Mouse (Mus musculus) midbrain, embryonic 14.5 days (tissue): ENCODE measurements around the gene Fhod1. TPM values are rescaled to one million over a fixed set of nuclear protein-coding genes. Genes with fewer than 3 reads are reported as not detected.

Source experiments
- ATAC-seq: fragments of 200-750 bp; cut with Nextera tagmentation; 2 replicates; pipeline ENCODE4 v1.8.0; 2017; ENCODE audit warnings: moderate number of reproducible peaks, moderate library complexity; ENCODE audit not compliant: low FRiP score, low TSS enrichment
- DNase-seq: peaks from one replicate; pipeline ENCODE4 v3.0.0-alpha.2; 2015
- H3K27ac ChIP-seq: fragments of 300-500 bp; sonication (generic); replicated peaks from 2 replicates; pipeline ENCODE4 v1.5.1; 2014; ENCODE audit warnings: mild to moderate bottlenecking, low read depth, low read length, moderate library complexity
- H3K27me3 ChIP-seq: fragments of 300-500 bp; sonication (generic); 2 replicates; pipeline ENCODE4 v1.6.1; 2014; ENCODE audit warnings: low read length, control low read depth, mixed read lengths; ENCODE audit not compliant: control insufficient read depth, insufficient read depth
- H3K36me3 ChIP-seq: fragments of 300-500 bp; sonication (generic); 2 replicates; pipeline ENCODE4 v1.6.1; 2014; ENCODE audit warnings: low read length, control low read depth; ENCODE audit not compliant: control insufficient read depth, insufficient read depth
- H3K4me1 ChIP-seq: fragments of 300-500 bp; sonication (generic); 2 replicates; pipeline ENCODE4 v1.6.1; 2014; ENCODE audit warnings: mild to moderate bottlenecking, antibody characterized with exemption, low read length, control low read depth; ENCODE audit not compliant: control insufficient read depth, insufficient read depth
- H3K4me2 ChIP-seq: fragments of 300-500 bp; sonication (generic); 2 replicates; pipeline ENCODE4 v1.6.1; 2014; ENCODE audit warnings: mild to moderate bottlenecking, low read length, moderate library complexity
- H3K4me3 ChIP-seq: fragments of 300-500 bp; sonication (generic); replicated peaks from 2 replicates; pipeline ENCODE4 v1.5.1; 2014; ENCODE audit warnings: low read depth, low read length
- H3K9ac ChIP-seq: fragments of 300-500 bp; sonication (generic); replicated peaks from 2 replicates; pipeline ENCODE4 v1.6.1; 2014; ENCODE audit warnings: mild to moderate bottlenecking, low read length, moderate library complexity
- H3K9me3 ChIP-seq: fragments of 300-500 bp; sonication (generic); 2 replicates; pipeline ENCODE4 v1.6.1; 2016; ENCODE audit warnings: low read length, control low read depth, mixed read lengths; ENCODE audit not compliant: control insufficient read depth
- WGBS: fragments of 180-500 bp; shearing (Covaris S2); extraction: QIAGEN DNeasy Blood & Tissue Kit; methylation state at CpG from one replicate; pipeline ENCODE4 v1.1.7; 2014; 5-methylcytosine and 5-hydroxymethylcytosine counted together
- polyA plus RNA-seq: library from polyadenylated mRNA; unstranded; fragments of >200 nt; fragmentation: Nextera tagmentation; extraction: Ambion mirVana; gene quantifications from 2 replicates; pipeline ENCODE4 v1.2.1, GENCODE M21; 2014

Gene Fhod1
- polyA plus RNA-seq, 1 experiment from 2014 or later = 0.84 TPM

DNA sequence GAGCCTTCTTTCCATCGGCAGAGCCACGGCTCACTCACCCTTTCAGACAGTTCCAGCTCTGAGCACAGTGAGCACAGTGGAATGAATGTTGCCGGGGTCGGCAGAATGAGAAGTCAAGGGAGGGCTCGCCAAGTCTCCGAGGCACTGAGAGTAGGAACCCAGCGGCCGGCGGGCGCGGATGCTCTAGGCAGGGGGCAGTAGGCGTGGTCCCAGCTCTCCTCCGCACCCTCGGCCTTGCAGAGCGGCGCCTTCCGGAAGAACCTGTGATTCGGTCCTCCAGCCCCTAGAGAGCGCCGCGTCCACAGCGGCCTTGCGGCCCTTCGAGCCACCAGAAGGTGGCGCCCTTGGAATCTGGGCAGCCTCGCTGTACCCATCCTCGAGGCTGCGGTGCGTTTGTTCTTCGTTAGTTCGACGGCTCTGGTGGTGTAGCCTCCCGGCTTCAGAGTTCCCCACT, 26.8 kb upstream of the Fhod1 start:
- H3K4me3 ChIP-seq = no peak overlapping the region
- no peak overlapping the region for H3K27ac ChIP-seq
- H3K9me3 ChIP-seq = no peaks in the 10 kb centered on the region
- ATAC-seq = 0 out of 2 replicates have a peak, but pooled peaks have one; percentile 29
- WGBS = 26% methylated on average over 33 of the region's 33 CpGs
- H3K27me3 ChIP-seq = no peaks in the 10 kb centered on the region
- peaks cover under 1% of the 10 kb centered on the region; the same call in 1 of the 2 replicates for H3K36me3 ChIP-seq
- DNase-seq = peak; percentile 44
- peak overlapping the region; percentile 41 for H3K4me2 ChIP-seq
- no peaks in the 10 kb centered on the region for H3K4me1 ChIP-seq
- no peak overlapping the region for H3K9ac ChIP-seq

DNA sequence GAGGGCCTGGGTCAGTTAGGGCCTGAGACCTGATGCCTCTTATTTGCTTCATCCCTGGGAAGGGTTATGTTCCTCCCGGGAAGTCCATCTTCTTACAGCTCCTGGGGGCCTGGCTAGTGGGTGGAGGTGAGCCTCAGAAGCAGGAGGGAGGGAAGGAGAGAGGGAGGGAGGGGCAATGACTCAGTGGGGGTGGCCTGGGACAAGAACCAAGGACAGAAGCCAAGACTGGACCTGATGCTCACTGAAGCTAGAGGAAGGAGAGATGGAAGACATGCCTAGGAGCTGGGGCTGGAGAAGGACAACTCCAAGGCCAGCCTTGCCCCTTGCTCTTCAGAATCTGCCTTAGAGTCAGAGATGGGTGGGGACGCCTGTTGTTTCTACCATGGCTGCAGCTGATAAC, 25.3 kb upstream of the Fhod1 start, which contains the start of gene Plekhg4:
Gene Plekhg4, plus strand, starts transcription at position 243 of the 400 bp plus-strand sequence.
- Histone ChIP-seq H3K27ac (no peak within 1 kb of the TSS), H3K9me3 (no peaks in the 10 kb centered on the region), H3K4me2 (0 out of 2 replicates have a peak within 1 kb of the TSS, but pooled peaks have one; percentile 41), H3K27me3 (no peaks in the 10 kb centered on the region), H3K4me3 (no peak within 1 kb of the TSS), H3K9ac (no peak within 1 kb of the TSS), H3K36me3 (peaks cover 5% of the 10 kb centered on the region; the same call in 1 of the 2 replicates), H3K4me1 (no peaks in the 10 kb centered on the region)
- 66% methylated on average over 2 of the region's 2 CpGs for WGBS
- DNase-seq = no peak
- no peak for ATAC-seq

DNA sequence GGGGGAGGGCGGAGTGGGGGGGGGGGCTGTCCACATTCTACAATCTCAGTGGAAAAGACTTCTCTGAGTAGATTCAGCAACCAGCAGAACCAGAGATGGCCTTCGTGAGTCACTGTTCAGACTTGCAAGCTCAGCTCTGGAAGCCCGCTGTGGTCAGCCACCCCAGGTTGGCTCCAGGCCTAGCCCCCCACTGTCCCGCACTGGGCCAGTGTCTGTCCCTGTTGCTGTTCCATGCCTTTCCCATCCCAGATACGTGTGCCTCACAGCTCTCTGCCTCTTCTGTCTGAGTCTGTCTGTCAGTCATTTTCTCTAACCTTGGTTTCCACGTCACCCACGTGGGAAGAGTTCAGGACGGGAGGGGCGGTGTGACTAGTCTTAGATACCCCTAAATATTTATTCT, 24.7 kb upstream of the Fhod1 start:
- Histone ChIP-seq H3K9me3 (no peaks in the 10 kb centered on the region), H3K4me2 (no peak overlapping the region), H3K27ac (no peak overlapping the region), H3K27me3 (no peaks in the 10 kb centered on the region), H3K4me3 (no peak overlapping the region), H3K4me1 (no peaks in the 10 kb centered on the region), H3K36me3 (peaks cover 5% of the 10 kb centered on the region; the same call in 1 of the 2 replicates), H3K9ac (no peak overlapping the region)
- ATAC-seq (no peak), DNase-seq (no peak)
- WGBS = 79% methylated on average over 9 of the region's 9 CpGs

DNA sequence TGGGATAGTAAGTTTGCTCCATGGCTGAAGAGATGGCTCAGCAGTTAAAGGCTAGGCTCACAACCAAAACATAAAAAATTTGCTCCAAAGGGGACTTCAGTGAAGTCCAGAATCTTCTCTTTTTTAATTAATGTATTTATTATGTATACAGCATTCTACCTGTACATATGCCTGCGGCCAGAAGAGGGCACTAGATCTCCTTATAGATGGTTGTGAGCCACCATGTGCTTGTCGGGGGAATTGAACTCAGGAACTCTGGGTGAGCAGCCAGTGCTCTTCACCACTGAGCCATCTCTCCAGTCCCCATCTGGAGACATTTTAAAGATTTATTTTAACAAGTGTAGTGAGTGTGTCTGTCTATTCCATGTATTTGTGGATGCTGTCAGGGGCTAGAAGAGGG, 19.4 kb upstream of the Fhod1 start:
- Histone ChIP-seq H3K9me3 (no peaks in the 10 kb centered on the region), H3K9ac (no peak overlapping the region), H3K4me3 (no peak overlapping the region), H3K36me3 (peaks cover 8% of the 10 kb centered on the region), H3K4me1 (no peaks in the 10 kb centered on the region), H3K27ac (no peak overlapping the region), H3K4me2 (no peak overlapping the region), H3K27me3 (no peaks in the 10 kb centered on the region)
- no peak for ATAC-seq
- 66% methylated on average over 2 of the region's 2 CpGs for WGBS
- DNase-seq = peak; percentile 34

DNA sequence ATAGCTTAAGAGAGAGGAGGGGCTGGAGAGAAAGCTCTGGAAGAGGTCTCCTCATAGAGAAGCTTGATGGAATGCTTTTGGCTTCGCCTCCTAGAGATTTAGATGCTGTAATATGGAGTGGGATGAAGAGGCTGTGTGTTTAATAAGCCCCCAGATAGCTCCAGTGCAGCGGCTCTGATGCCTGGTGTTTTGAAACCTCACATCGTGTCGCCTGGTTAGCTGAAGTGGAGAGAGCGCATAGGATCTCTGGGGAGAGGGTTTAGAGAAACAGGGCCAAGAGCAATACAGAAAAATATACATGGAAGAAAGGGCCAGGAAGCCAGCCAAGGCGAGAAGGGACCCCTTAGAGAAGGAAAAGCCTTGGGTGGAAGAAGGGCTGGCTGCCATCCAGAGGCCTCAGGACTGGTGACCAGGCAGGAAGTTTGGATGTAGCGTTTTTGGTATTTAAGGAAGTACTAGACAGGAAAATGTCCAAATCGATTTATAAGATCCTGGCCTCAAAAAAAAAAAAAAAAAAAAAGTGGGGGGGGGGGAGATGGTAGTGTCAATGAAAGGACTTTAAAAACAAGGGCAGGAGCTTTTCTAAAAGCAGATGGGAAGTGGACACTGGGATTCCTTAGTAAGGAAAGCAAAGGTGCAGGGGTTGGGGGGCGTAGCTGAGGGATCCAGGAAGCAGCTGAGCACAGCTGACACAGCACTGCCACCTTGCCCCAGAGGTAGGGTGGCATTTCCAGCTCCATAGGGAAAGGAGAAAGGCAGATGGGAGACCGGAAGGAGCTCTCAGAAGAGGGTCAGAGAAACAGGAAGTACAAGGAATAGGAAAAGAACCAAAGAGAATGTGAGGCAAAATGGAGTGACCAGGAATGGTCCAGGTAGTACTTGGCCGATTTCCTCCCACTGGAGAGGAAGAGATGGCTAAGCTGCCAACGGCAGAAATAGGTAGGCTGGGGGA, 14.3 kb upstream of the Fhod1 start:
- H3K4me3 ChIP-seq = no peak overlapping the region
- H3K4me2 ChIP-seq = no peak overlapping the region
- peaks cover 12% of the 10 kb centered on the region; the same call in 1 of the 2 replicates for H3K36me3 ChIP-seq
- WGBS = 86% methylated on average over 12 of the region's 12 CpGs
- DNase-seq = peak; percentile 40
- H3K9ac ChIP-seq = no peak overlapping the region
- H3K27ac ChIP-seq = no peak overlapping the region
- H3K4me1 ChIP-seq = no peaks in the 10 kb centered on the region
- no peaks in the 10 kb centered on the region for H3K9me3 ChIP-seq
- ATAC-seq = no peak
- H3K27me3 ChIP-seq = no peaks in the 10 kb centered on the region

DNA sequence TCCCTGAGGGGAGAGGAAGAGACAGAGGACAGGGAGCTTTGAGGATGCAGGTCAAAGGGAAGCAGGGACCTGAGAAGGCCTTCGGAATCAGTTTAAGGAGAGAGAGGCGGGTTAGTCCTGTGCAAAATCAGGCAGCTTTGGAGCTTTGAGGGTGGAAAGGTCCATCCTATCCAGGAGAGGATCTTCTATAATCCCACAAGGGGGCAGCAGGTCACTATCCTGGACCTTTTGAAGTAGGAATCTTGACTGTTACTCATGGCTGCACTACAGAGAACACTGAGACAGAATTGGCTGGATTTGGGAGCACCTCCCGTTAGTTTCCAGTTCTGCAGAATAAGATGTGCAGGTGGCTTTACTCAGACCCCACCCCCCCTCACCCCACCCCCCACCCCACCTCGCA, 11.9 kb upstream of the Fhod1 start:
- H3K4me3 ChIP-seq = no peak overlapping the region
- H3K9me3 ChIP-seq = no peaks in the 10 kb centered on the region
- H3K4me1 ChIP-seq = no peaks in the 10 kb centered on the region
- H3K9ac ChIP-seq = no peak overlapping the region
- H3K4me2 ChIP-seq = no peak overlapping the region
- 46% methylated on average over 4 of the region's 4 CpGs for WGBS
- peaks cover 25% of the 10 kb centered on the region for H3K36me3 ChIP-seq
- no peak overlapping the region for H3K27ac ChIP-seq
- DNase-seq = peak; percentile 75
- peak; percentile 18; the same call in 1 of the 2 replicates for ATAC-seq
- no peaks in the 10 kb centered on the region for H3K27me3 ChIP-seq

DNA sequence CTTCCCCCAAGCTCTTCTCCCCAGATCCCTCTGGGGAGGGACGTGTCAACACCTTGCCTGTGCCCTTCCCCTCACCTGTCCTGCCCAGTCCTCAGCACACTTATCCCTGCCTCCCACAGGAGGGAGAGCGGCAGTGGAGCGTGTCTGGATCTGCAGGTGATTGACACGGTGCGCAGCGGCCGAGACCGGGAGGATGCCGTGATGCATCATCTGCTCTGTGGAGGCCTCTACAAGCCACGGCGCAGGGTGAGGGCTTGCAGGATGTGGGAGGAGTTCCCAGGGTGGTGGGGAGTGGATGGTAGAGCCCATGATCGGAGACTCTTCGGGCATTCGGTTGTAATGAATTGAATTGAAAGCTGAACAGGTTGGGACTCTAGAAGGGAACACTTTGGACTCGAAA, 11.5 kb upstream of the Fhod1 start:
- H3K27ac ChIP-seq = no peak overlapping the region
- H3K4me3 ChIP-seq = no peak overlapping the region
- peaks cover 25% of the 10 kb centered on the region for H3K36me3 ChIP-seq
- H3K4me1 ChIP-seq = no peaks in the 10 kb centered on the region
- DNase-seq (no peak), ATAC-seq (peak; percentile 32; the same call in 1 of the 2 replicates)
- 59% methylated on average over 15 of the region's 15 CpGs for WGBS
- no peak overlapping the region for H3K9ac ChIP-seq
- H3K9me3 ChIP-seq = no peaks in the 10 kb centered on the region
- H3K4me2 ChIP-seq = no peak overlapping the region
- no peaks in the 10 kb centered on the region for H3K27me3 ChIP-seq

DNA sequence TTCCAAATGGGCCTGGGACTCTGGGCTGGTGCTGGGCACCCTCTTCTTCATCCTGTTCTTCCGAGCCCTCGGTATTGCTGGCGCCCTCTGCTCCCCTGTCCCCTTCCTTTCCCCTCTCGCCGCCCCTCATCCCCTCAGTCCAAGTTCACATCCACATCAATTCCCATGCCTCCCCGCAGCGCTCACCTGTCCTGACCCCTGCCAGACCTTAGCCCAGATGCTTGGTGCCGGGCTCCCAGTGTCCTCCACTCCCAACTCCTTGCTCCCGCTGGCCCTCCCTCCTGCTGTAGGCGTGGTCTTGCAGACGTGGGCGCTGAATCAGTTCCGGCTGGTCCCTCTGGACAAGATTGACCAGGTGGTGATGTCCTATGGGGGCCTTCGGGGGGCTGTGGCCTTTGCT, 8.9 kb upstream of the Fhod1 start:
- Histone ChIP-seq H3K36me3 (peaks cover 25% of the 10 kb centered on the region), H3K27ac (no peak overlapping the region), H3K9ac (no peak overlapping the region), H3K9me3 (no peaks in the 10 kb centered on the region), H3K4me1 (no peaks in the 10 kb centered on the region), H3K4me3 (no peak overlapping the region), H3K4me2 (no peak overlapping the region), H3K27me3 (no peaks in the 10 kb centered on the region)
- 88% methylated on average over 14 of the region's 14 CpGs for WGBS
- no peak for DNase-seq
- ATAC-seq = no peak
